Mouse (Mus musculus) limb, embryonic 14.5 days (tissue): ENCODE results near the gene Cbx7. TPM values are rescaled to one million over a fixed set of nuclear protein-coding genes. Genes with fewer than 3 reads are reported as not detected.

Source experiments
- ATAC-seq: fragments of 200-750 bp; cut with Nextera tagmentation; 2 replicates; pipeline ENCODE4 v1.8.0; 2017; ENCODE audit warnings: low read depth, moderate number of reproducible peaks, moderate TSS enrichment; ENCODE audit not compliant: low FRiP score
- DNase-seq: peaks from one replicate; pipeline ENCODE4 v3.0.0-alpha.2; 2015; ENCODE audit warnings: low spot score
- H3K27ac ChIP-seq: fragments of 300-500 bp; sonication (generic); replicated peaks from 2 replicates; pipeline ENCODE4 v1.5.1; 2014; ENCODE audit warnings: low read depth, mild to moderate bottlenecking, low read length, moderate library complexity, mixed read lengths
- H3K27me3 ChIP-seq: fragments of 300-500 bp; sonication (generic); 2 replicates; pipeline ENCODE4 v1.6.1; 2014; ENCODE audit warnings: low read length, mixed read lengths; ENCODE audit not compliant: control insufficient read depth, insufficient read depth
- H3K36me3 ChIP-seq: fragments of 300-500 bp; sonication (generic); 2 replicates; pipeline ENCODE4 v1.6.1; 2014; ENCODE audit warnings: mild to moderate bottlenecking, low read length, moderate library complexity, mixed read lengths; ENCODE audit not compliant: control insufficient read depth, insufficient read depth
- H3K4me1 ChIP-seq: fragments of 300-500 bp; sonication (generic); 2 replicates; pipeline ENCODE4 v1.6.1; 2014; ENCODE audit warnings: antibody characterized with exemption, low read length, mixed read lengths; ENCODE audit not compliant: control insufficient read depth, insufficient read depth
- H3K4me2 ChIP-seq: fragments of 300-500 bp; sonication (generic); replicated peaks from 2 replicates; pipeline ENCODE4 v1.6.1; 2014; ENCODE audit warnings: low read depth, mild to moderate bottlenecking, low read length, moderate library complexity; ENCODE audit not compliant: severe bottlenecking
- H3K4me3 ChIP-seq: fragments of 300-500 bp; sonication (generic); replicated peaks from 2 replicates; pipeline ENCODE4 v1.5.1; 2014; ENCODE audit warnings: low read length
- H3K9ac ChIP-seq: fragments of 300-500 bp; sonication (generic); 2 replicates; pipeline ENCODE4 v1.6.1; 2014; ENCODE audit warnings: mild to moderate bottlenecking, low read depth, low read length, moderate library complexity; ENCODE audit not compliant: severe bottlenecking
- H3K9me3 ChIP-seq: fragments of 300-500 bp; sonication (generic); 2 replicates; pipeline ENCODE4 v1.6.1; 2016; ENCODE audit warnings: low read length; ENCODE audit not compliant: control insufficient read depth
- POLR2A ChIP-seq: fragments of 200-500 bp; IDR thresholded peaks from 2 replicates; pipeline ENCODE4 v1.8.0; 2012; ENCODE audit warnings: inconsistent platforms, mild to moderate bottlenecking, moderate library complexity, borderline replicate concordance; ENCODE audit not compliant: insufficient read depth, insufficient read length; ENCODE audit errors: extremely low read depth
- WGBS: fragments of 180-500 bp; shearing (Covaris S2); extraction: QIAGEN DNeasy Blood & Tissue Kit; methylation state at CpG from one replicate; pipeline ENCODE4 v1.1.7; 2014; 5-methylcytosine and 5-hydroxymethylcytosine counted together
- polyA plus RNA-seq, 2 experiments: library from polyadenylated mRNA; depleted of rRNA in 1 of 2; stranded (reverse) in 1 of 2; unstranded in 1 of 2; fragments of >200 nt; fragmentation: Nextera tagmentation in 1 of 2; extraction: Ambion mirVana in 1 of 2; gene quantifications; 2 replicates each; pipeline versions ENCODE4 v1.2.1 to v1.2.3; 2012 to 2014

Cbx7 gene
- polyA plus RNA-seq, 2 experiments: 2.1 to 8.5 TPM

DNA sequence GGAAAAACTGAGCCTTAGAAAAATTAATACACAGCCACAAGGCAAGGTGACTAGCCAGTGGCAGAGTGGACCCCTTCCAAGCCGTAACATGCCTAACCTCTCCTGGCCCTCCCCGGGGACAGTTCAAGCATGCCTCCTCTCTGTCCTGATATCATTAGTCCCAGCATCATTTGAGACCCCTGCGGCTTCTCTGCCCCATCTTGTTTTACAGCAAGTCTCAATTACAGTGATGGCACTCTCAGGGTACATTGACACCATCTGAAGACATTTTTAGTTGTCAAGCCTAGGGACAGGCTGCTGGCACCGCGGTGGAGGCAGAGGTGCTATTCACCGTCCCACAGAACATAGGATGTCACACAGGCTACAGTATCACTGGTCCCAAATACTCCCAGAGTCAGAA lies 37.5 kb upstream of the Cbx7 start:
- no peak for ATAC-seq
- Histone ChIP-seq H3K9me3 (no peaks in the 10 kb centered on the region), H3K27me3 (peaks cover 26% of the 10 kb centered on the region), H3K4me2 (no peak overlapping the region), H3K9ac (no peak overlapping the region), H3K4me3 (no peak overlapping the region), H3K4me1 (peaks cover 11% of the 10 kb centered on the region; the same call in 1 of the 2 replicates), H3K27ac (no peak overlapping the region), H3K36me3 (no peaks in the 10 kb centered on the region)
- DNase-seq: no peak
- no peak for TF ChIP-seq POLR2A
- WGBS: 88% methylated on average over 6 of the region's 6 CpGs

DNA sequence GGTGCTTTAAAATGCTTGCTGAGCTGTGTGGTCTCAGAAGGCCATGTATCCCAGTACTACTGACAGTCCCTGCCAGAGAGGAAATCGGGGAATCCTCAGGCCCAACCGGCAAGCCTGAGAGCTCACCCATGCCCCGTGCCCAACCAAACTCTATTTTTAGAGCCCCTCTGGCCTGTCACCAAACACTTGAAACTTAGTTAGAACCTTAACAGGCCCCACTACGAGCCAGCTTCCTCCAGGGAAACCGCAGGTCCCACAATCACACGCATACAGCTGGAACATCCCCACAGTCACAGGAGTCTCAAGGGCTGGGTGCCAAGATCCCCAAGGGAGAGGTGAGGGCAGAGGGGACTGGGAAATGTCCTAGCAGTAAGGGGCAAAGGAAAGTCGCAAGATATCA lies 35.2 kb upstream of the Cbx7 start:
- H3K27ac ChIP-seq: no peak overlapping the region
- H3K4me2 ChIP-seq: no peak overlapping the region
- 0 out of 2 replicates have a peak, but pooled peaks cover 3% of the 10 kb centered on the region for H3K27me3 ChIP-seq
- DNase-seq (no peak), ATAC-seq (no peak)
- H3K9ac ChIP-seq: no peak overlapping the region
- no peak overlapping the region for H3K4me3 ChIP-seq
- no peaks in the 10 kb centered on the region for H3K36me3 ChIP-seq
- no peak for TF ChIP-seq POLR2A
- WGBS: 72% methylated on average over 7 of the region's 7 CpGs
- no peaks in the 10 kb centered on the region for H3K4me1 ChIP-seq
- H3K9me3 ChIP-seq: no peaks in the 10 kb centered on the region

DNA sequence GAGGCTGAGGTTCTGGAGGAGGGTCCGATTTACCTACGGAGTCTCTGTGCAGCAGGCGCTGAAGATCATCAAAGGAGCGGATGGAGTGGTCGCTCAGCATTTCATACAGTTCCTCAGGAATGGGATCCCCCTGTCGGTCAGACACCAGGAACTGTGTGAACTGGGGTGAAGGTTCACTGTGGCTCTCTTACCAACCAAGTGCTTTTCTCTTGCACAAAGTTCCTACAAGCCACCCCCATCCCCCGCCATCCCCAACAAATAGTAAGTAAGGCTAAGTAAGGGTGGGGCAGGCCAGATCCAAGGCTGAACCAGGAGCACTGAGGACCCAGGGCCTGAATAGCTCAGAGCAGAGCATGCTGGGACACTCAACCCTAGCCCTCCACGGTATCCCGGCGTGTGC lies 34.5 kb upstream of the Cbx7 start:
- Histone ChIP-seq H3K4me2 (no peak overlapping the region), H3K9ac (no peak overlapping the region), H3K4me3 (no peak overlapping the region), H3K27ac (no peak overlapping the region), H3K9me3 (no peaks in the 10 kb centered on the region), H3K36me3 (no peaks in the 10 kb centered on the region), H3K27me3 (no peaks in the 10 kb centered on the region), H3K4me1 (no peaks in the 10 kb centered on the region)
- ATAC-seq (no peak), DNase-seq (no peak)
- no peak for TF ChIP-seq POLR2A
- 71% methylated on average over 10 of the region's 10 CpGs for WGBS

DNA sequence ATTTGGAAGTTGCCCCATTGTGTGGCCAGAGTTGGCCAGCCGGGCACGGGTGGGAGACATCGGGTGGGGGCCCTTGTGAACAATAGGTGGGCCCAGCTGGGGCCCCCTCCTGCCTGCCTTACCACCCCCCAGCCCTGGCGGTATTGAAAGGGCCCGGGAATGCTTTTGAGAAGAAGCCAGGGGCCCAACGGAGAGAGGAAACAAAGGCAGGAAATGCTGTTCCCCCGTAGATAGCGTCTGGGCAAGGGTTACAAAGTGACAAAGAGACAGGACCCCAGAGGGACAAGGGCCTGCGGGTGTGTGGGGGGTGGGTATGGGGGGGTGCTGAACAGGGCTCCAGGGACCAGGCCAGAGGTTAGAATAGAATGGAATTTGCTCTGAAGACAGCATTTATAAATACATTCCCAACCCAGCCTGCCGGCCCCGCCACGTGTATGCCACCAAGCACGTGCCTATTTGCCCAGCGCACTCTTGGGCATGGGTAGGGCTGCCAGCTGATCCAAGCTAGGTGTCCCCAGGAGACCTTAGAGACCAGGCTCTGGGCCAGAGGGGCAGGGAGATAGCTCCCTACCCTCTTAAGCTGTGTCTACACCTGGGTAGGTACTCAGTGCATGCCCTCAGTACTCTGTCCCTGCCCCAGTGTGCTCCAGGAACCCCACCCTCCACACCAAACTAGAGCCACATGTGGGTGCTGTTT lies 33.9 kb upstream of the Cbx7 start:
- no peak for ATAC-seq

DNA sequence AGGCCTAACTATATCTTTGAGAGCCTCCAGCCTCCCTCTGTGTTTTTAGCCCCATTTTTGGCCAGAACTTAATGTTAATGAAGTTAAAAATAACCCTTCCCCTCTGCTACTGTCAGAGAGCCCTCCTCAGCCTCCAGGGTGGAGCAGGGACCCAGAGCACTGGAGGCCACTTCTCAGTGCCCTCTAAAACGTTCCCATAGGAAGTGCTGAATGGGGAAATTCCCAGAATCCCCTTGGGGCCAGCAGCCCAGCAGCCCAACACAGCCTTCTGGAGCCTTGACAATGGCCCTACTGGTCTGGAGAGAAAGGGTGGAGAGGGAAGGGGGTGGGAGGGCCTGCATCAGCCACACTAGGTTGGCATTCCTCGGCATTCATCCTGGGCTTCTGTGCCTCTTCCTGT lies 32.7 kb upstream of the Cbx7 start:
- TF ChIP-seq POLR2A: no peak
- no peak overlapping the region for H3K4me2 ChIP-seq
- H3K4me1 ChIP-seq: no peaks in the 10 kb centered on the region
- WGBS: 17% methylated on average over 1 of the region's 2 CpGs
- no peak overlapping the region for H3K27ac ChIP-seq
- H3K9me3 ChIP-seq: no peaks in the 10 kb centered on the region
- H3K27me3 ChIP-seq: no peaks in the 10 kb centered on the region
- DNase-seq: no peak
- no peak for ATAC-seq
- no peak overlapping the region for H3K4me3 ChIP-seq
- no peaks in the 10 kb centered on the region for H3K36me3 ChIP-seq
- no peak overlapping the region for H3K9ac ChIP-seq

More for the DNA sequence above, 33.9 kb upstream of the Cbx7 start:
- no peaks in the 10 kb centered on the region for H3K36me3 ChIP-seq
- H3K27me3 ChIP-seq: no peaks in the 10 kb centered on the region
- H3K9me3 ChIP-seq: no peaks in the 10 kb centered on the region
- 67% methylated on average over 14 of the region's 14 CpGs for WGBS
- no peak overlapping the region for H3K4me2 ChIP-seq
- H3K4me1 ChIP-seq: no peaks in the 10 kb centered on the region
- no peak overlapping the region for H3K9ac ChIP-seq
- H3K4me3 ChIP-seq: no peak overlapping the region
- DNase-seq: no peak
- TF ChIP-seq POLR2A: no peak
- no peak overlapping the region for H3K27ac ChIP-seq
